Mouse (Mus musculus) olfactory bulb, adult 2 months (tissue): ENCODE results near the gene Taf11. TPM values are rescaled to one million over a fixed set of nuclear protein-coding genes. Genes with fewer than 3 reads are reported as not detected.
A peak's percentile ranks its signal among the peaks of the same experiment; 100 is the strongest.

Experiments
- H3K27ac ChIP-seq: fragments of 200-500 bp; 2 replicates; pipeline ENCODE4 v1.5.1; 2012; ENCODE audit warnings: low read depth, low read length; ENCODE audit not compliant: insufficient read depth
- H3K4me1 ChIP-seq: fragments of 200-500 bp; 2 replicates; pipeline ENCODE4 v1.6.1; 2012; ENCODE audit warnings: low read length; ENCODE audit not compliant: control insufficient read depth, insufficient read depth
- H3K4me3 ChIP-seq: fragments of 200-500 bp; 2 replicates; pipeline ENCODE4 v1.5.1; 2012; ENCODE audit warnings: mild to moderate bottlenecking, low read depth, low read length, moderate library complexity; ENCODE audit not compliant: insufficient read depth
- CTCF ChIP-seq: fragments of 200-500 bp; IDR thresholded peaks from 2 replicates; pipeline ENCODE4 v1.5.1; 2012; ENCODE audit warnings: low read depth, mild to moderate bottlenecking, low read length, moderate library complexity; ENCODE audit not compliant: insufficient read depth
- POLR2A ChIP-seq: fragments of 200-500 bp; IDR thresholded peaks from 2 replicates; pipeline ENCODE4 v1.6.1; 2012; ENCODE audit warnings: mild to moderate bottlenecking, low read depth, low read length, moderate library complexity; ENCODE audit not compliant: insufficient read depth
- WGBS: fragments of 180-500 bp; shearing (Covaris S2); methylation state at CpG from one replicate; pipeline ENCODE4 v1.1.7; 2018; 5-methylcytosine and 5-hydroxymethylcytosine counted together
- polyA plus RNA-seq: library from polyadenylated mRNA; stranded (reverse); fragments of >200 nt; gene quantifications from 2 replicates; pipeline ENCODE4 v1.2.4, GENCODE M21; 2012; ENCODE audit warnings: low replicate concordance; ENCODE audit not compliant: missing spikeins, insufficient read depth, insufficient read length

The Taf11 gene
- polyA plus RNA-seq, 1 experiment = not detected

GRCm38 (mm10) chr17:27925504-27925903 lies 15.9 kb upstream of the Taf11 start:
- Histone ChIP-seq H3K27ac (no peak overlapping the region), H3K4me3 (no peak overlapping the region), H3K4me1 (peaks cover 7% of the 10 kb centered on the region)
- 74% methylated on average over 7 of the region's 7 CpGs for whole genome bisulfite sequencing
- no peak for TF ChIP-seq POLR2A

GRCm38 (mm10) chr17:27925054-27925453 lies 15.4 kb upstream of the Taf11 start:
- Histone ChIP-seq H3K4me1 (peaks cover 7% of the 10 kb centered on the region), H3K4me3 (no peak overlapping the region), H3K27ac (no peak overlapping the region)
- no peak for TF ChIP-seq POLR2A
- TF ChIP-seq CTCF = no peak
- WGBS = 90% methylated on average over 4 of the region's 4 CpGs

- Histone ChIP-seq H3K27ac (no peak overlapping the region), H3K4me1 (peaks cover 7% of the 10 kb centered on the region), H3K4me3 (no peak overlapping the region)
- WGBS = 66% methylated on average over 11 of the region's 11 CpGs
- TF ChIP-seq POLR2A (no peak), CTCF (no peak)
These were observed 12.6 kb upstream of the Taf11 start for GRCm38 (mm10) chr17:27922174-27922712.

DNA sequence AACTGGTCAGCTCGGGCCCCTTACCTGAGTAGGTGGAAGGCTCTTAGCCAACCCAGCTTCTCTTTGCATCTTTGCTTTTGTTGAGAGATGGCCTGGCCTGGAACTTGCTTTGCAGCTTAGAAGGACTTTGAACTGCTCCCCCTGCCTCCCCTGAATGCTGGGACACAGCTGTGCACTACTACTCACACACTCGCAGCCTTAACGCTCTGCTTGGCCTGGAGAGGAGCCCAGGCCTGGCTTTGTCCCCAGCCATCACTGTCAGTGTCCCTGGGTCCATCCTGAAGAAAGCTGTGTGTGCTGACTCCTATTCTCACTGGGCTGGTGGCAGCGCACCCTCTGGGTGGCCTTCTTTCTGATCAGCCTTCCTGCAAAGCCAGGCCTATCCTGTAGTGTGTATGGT lies 11.0 kb upstream of the Taf11 start:
- Histone ChIP-seq H3K4me3 (no peak overlapping the region), H3K27ac (no peak overlapping the region), H3K4me1 (peaks cover 4% of the 10 kb centered on the region)
- WGBS = 56% methylated on average over 4 of the region's 4 CpGs
- TF ChIP-seq POLR2A (no peak), CTCF (no peak)

DNA sequence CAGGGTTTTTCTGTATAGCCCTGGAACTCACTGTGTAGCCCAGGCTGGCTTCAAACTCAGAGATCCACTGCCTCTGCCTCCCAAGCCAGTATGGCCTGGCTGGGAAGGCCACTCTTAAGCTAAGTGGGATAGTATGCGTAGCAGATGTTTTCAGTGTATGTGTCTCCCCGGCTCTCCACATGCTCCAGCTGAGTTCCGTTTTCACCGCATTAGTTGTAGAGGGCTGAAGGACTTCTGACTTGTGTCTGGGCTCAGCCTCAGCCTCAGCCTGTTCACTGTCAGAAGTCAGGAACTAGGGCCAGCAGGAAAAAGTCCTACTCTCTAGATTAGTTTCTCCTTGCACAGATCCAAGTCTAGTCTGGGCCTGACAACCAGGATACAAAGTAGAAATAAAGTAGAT lies 6.7 kb upstream of the Taf11 start:
- 77% methylated on average over 4 of the region's 4 CpGs for WGBS
- no peak overlapping the region for H3K4me3 ChIP-seq
- no peak overlapping the region for H3K27ac ChIP-seq
- TF ChIP-seq POLR2A (no peak), CTCF (no peak)
- H3K4me1 ChIP-seq = peaks cover 5% of the 10 kb centered on the region; the same call in 1 of the 2 replicates

GRCm38 (mm10) chr17:27914742-27915141 lies 5.1 kb upstream of the Taf11 start:
- Histone ChIP-seq H3K4me1 (peaks cover 6% of the 10 kb centered on the region; the same call in 1 of the 2 replicates), H3K27ac (no peak overlapping the region), H3K4me3 (no peak overlapping the region)
- WGBS = 91% methylated on average over 4 of the region's 4 CpGs
- TF ChIP-seq POLR2A = no peak
- TF ChIP-seq CTCF = no peak

DNA sequence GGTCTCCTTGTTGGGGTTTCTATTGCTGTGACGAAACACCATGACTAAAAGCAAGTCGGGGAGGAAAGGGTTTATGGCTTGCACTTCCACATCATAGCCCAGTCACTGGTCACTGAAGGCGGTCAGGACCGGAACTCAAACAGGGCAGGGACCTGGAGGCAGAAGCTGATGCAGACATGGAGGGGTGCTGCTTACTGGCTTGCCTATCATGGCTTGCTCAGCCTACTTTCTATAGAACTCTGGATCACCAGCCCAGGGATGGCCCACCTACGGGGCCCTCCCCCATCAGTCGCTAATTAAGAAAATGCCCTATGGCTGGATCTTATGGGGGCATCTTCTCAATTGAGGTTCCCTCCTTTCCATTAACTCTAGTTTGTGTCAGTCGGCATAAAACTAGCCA lies 1.7 kb upstream of the Taf11 start:
- peaks cover 10% of the 10 kb centered on the region; the same call in 1 of the 2 replicates for H3K4me1 ChIP-seq
- 88% methylated on average over 7 of the region's 7 CpGs for WGBS
- H3K27ac ChIP-seq = no peak overlapping the region
- H3K4me3 ChIP-seq = no peak overlapping the region
- TF ChIP-seq POLR2A = no peak
- no peak for TF ChIP-seq CTCF

DNA sequence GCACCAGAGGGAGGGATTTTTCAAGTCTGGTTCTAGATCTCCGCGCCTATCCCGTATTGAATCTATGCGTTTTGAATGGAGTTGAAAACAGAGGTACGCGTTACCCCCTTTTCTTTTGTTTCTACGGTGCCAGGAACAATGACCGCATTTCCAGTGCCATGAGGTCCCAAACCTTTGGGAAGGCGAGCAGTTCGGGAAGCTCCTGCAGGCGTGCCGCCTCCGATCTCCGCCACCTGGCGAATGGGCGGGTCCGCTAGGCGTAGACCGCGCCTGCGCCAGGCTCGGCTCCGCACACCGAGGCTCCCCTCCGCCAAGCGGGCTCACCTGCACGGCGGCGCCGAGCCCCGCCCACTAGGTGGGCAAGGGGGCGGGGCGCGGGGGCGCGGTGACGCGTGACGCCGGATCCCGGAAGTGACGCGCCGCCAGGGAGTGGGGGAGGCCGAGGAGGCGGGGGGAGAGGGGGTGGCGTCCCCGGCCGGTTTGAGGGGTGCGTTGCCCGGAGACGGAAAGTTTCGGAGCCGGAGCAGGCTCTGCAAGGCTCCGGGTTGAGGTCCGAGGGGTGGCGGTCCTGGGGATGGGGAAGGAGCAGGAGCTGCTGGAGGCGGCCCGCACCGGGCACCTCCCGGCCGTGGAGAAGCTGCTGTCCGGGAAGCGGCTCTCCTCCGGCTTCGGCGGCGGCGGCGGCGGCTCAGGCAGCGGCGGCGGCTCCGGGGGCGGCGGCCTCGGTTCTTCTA lies 589 bp downstream of the Taf11 start, which contains the start of gene Anks1:
Gene Anks1, plus strand, starts transcription at position 419 of the 734 bp plus-strand sequence.
- H3K4me3 ChIP-seq = peak within 1 kb of the TSS; percentile 81
- peak; percentile 29; the same call in 1 of the 2 replicates for TF ChIP-seq POLR2A
- no peak for TF ChIP-seq CTCF
- peaks cover 10% of the 10 kb centered on the region; the same call in 1 of the 2 replicates for H3K4me1 ChIP-seq
- 0 out of 2 replicates have a peak within 1 kb of the TSS, but pooled peaks have one; percentile 14 for H3K27ac ChIP-seq
- under 1% methylated on average over 76 of the region's 78 CpGs for WGBS

DNA sequence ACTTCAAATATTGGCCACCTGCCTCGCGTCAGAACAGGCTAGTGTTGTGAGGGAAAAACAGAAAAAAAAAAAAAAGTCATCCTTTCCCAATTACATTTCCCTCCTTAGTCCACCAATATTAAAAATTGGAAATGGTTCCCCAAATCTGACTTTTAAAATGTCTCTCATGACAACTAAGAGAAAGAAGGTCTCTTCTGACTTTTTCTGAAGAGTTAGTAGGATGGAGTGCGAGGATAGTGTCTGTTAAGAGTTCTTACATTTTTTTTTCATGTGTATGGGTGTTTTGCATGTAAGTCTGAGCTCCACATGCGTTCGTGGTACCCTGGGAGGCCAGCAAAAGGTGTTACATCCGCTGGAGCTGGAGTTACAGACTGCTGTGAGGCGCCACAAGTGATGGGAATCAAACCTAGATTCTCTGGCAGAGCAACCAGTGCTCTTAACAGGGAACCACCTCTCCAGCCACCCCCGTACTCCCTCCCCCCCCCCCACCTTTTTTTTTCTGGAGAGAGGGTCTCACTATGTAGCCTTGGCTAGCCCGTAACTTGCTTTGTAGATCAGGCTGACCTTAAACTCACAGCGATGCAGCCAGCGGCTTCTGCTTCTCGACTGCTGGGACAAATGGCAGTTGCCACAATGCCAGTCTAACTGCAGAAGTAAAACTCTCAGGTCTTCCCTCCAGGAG lies 1.3 kb downstream of the Taf11 start:
- WGBS = under 1% methylated on average over 12 of the region's 12 CpGs
- H3K27ac ChIP-seq = 0 out of 2 replicates have a peak overlapping the region, but pooled peaks have one; percentile 14
- H3K4me1 ChIP-seq = peaks cover 10% of the 10 kb centered on the region; the same call in 1 of the 2 replicates
- TF ChIP-seq CTCF (no peak), POLR2A (no peak; the same call in 1 of the 2 replicates)
- peak overlapping the region; percentile 100 for H3K4me3 ChIP-seq
